Mouse (Mus musculus): ENCODE measurements around the gene Hand2.

The Hand2 gene

DNA sequence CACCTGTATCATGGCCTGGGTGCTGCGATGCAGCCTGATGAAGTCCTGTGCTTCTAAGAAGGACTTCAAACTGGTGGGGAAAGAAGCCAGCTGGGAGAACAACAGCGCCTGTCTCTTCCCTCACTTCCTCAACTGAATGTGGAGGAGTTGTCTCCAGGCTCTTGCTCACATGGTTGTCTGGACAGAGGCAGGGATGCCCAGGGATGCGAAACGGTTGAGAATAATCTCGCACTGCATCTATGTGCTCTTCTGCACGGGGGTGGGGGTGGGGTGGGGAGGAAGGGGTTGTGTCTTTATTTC, 20.7 kb downstream of the Hand2 start:
- DNase-seq (ENCODE audit: low read depth, low spot score): no peak

DNA sequence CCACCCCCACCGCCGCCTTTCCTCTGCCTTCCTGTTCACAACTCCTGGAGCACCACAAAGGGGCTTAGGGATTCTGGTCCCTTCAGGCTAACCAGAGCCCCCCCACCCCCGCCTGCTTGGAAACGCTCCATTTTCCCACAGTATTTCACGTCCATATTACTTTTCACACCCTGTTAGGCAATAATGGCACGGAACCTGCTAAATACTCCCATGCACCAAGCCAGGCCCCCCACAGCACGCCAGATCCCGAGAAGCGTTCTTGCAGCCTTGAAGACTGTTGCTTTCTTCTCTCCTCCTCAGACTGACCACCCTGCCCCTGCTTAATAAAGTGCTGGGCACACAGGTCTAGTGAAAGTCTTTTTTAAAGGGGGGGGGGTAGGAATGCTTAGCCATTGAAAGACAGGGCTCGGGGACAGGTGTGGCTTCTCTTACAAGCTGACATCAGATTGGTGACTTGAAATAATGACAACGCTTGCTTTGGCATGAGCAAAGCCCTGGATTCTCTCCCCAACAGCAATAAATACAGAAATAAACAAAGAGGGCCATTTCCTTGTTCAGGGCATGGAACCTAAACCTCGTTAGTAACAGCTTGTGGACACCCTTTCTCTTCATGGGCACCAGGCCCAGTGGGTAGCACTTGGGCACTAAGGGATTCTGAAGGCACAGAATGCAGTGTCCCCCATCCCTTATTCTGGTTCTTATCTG, 21.8 kb downstream of the Hand2 start:
- no peak for DNase-seq (ENCODE audit: low read depth, low spot score)

GRCm38 (mm10) chr8:57343731-57344315, 23.0 kb downstream of the Hand2 start:
- DNase-seq (ENCODE audit: low read depth, low spot score): no peak

- no peak for DNase-seq (ENCODE audit: low read depth, low spot score)
Observed at GRCm38 (mm10) chr8:57344956-57345870, 24.4 kb downstream of the Hand2 start.

DNA sequence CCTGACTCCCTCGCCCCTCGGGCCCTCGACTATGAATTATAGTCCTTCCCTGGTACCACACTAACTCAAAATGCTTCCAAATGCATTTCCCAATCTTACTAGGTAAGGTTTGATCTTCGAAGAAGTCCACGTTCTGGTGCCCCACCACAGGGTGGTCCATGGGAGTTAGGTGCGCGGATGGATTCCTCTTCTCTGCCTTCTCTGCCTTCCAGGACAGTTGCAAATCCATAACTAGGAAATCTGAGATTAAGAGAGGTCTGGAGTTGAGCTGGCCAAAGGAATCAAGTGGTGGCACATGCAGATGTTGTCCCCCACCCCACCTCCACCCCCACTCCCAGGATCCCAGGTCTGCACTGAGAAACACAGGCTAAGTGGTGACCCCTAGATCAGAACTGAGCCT, 25.6 kb downstream of the Hand2 start:
- no peak for DNase-seq (ENCODE audit: low read depth, low spot score)

DNA sequence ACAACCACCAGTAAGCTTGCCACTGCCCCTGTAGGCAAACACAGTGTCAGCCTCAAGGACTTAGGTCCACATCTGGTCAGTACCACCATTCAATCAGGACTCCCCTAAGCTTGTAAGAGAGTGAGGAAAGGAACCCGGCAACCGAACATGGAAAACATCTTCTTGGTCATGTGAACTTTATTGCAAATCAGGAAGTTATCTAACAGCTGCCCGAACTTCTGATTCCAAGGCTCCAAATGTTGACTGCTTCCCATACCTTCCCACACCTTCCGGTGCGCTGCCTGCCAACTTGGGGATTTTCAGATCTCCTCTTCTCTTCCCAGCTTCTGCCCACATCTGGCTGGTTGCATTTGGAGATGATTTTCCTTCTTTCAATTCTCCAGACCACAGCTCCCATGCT, 26.4 kb downstream of the Hand2 start:
- DNase-seq (ENCODE audit: low read depth, low spot score): no peak

- DNase-seq (ENCODE audit: low read depth, low spot score): no peak
Observed at GRCm38 (mm10) chr8:57348251-57348650, 27.5 kb downstream of the Hand2 start.

- DNase-seq (ENCODE audit: low read depth, low spot score): no peak
Observed at GRCm38 (mm10) chr8:57348866-57349520, 28.2 kb downstream of the Hand2 start.

- no peak for DNase-seq (ENCODE audit: low read depth, low spot score)
Observed at GRCm38 (mm10) chr8:57351861-57352260, 31.1 kb downstream of the Hand2 start.

DNA sequence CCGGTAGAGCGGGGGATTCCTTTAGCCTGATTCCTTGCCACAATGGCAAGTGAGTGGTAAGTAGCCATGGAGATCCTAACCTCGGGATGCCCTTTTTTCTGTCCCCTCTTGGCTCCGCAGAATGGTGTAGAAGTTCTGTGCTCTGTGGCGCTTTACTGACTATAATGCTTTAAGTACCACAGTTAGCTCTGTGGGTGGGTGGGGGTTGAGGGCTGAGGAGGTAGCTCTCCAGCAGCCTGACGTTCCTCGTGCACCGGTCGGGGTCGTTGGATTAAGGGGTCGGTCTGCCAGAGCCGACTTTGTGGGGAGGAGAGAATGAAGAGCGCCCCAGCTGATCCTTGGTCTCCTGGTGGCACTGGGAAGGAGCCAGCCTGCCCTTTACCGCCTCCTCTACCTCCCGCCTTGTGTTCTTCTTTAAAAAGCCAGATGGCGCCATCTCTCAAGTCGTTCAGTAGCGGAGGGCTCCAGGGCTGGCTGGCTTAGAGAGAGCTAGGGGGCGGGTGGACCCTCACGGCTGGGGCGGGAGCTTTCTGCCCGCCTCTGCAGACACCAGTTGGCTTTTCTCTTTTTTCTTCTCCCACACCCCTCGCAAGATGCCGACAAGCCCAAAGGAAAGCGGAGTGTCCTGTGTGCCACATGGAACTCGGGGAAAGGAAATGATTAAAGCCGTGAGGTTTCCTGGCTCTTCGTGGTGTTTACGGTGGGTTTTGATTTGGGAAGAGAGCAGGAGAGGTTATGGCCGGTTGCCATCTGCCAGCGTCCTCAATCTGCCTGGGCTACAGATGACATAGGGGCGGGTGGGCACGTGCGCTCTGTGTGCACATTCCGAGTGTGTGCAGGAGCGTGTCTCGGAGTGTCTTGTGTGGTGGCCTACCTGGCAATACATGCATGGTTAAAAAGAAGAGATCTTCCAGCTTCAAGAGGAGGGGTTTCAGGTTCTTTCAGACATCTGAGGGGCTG, 32.8 kb downstream of the Hand2 start:
- DNase-seq (ENCODE audit: low read depth, low spot score): no peak

DNA sequence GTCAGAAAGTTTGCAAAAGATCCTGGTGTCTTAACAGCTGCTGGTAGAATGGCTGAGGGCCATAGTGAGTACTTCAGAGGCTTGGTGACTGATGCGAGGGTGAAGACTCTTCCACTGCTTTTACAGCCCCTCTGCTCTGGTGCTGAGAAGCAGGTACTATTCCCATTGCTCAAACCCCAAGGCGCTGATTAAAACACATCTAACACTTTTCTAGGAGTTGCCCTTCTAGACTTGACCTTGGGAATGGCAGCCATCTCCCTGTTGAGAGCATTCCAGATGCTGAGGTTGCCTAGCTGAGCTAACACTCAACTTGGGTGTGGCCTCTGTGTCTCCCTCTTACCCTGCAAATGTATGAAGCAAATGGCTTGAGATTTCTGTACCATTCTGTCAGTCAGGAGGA, 34.1 kb downstream of the Hand2 start:
- DNase-seq (ENCODE audit: low read depth, low spot score): no peak

DNA sequence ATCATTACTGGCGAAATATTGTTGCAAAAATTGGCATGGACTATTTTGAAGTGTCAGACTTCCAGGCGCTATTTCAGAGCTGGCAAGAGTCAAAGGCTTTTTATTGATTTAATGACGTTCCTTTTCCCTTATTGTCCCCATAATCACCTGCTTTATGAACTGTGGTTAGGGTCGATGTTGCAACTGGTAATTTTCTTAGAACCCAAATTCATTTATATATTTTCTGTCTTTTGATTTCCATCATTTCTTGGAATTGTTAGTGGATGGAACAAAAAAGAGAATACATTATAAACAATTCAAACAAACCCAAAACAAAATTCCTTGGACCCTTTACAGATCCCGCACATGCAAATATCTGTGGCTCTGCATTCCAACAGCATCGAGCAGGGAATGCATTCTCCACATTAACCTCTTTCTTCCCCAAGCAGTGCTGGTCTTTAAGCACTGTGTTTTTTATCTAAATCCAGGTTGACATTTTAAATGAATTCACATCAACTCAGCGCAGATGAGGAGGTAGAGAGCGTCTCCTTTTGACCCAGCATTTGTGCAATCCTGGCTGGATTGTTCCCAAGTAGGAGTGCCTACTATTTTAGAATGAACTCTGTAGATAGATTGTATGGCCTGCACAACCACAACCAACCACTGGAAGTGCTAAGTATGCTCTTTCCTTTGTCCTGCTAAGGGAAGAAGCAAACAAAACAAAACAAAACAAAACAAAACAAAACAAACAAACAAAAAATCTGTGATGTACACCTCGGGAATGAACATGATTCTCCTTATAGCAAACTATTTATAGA, 35.9 kb downstream of the Hand2 start:
- DNase-seq (ENCODE audit: low read depth, low spot score): no peak

GRCm38 (mm10) chr8:57360493-57360892, 39.7 kb downstream of the Hand2 start:
- DNase-seq (ENCODE audit: low read depth, low spot score): no peak

DNA sequence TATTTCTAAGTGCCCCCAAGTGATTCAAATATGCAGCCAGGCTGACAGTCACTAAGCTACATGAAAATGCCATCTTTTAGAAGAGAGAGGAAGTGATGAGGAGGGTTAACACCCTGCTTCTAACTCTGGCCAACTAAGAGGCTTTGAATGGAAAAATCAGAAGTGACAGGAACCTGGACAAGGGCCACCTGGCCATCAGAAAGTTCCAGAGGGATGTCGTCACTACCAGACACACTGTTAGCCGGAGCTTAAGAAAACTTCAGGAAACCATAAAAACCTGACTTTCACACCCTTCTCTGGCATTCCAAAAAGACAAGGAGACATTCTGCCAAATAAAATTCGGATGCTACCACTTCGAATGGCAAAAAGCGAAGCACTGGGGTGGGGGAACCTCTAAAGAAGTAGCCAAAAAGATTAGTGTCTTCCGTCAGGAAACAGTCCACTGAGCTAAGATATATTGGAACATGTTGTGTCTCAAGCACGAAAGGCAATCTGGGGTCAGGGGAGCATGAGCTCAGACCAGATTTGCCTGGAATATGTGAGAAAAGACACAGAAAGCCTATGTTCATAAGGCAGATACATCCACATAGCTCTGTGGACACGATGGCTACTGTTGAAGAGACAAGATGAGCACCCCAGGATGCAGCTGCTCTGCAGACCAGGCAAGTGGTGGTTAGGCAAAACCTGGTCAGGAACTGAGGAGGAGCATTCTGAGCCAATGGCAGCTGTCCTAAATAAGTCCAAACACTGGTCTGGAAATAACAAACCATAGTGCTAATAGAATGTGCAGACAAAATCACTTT, 40.4 kb downstream of the Hand2 start:
- DNase-seq (ENCODE audit: low read depth, low spot score): no peak

GRCm38 (mm10) chr8:57362881-57363280, 42.1 kb downstream of the Hand2 start:
- no peak for DNase-seq (ENCODE audit: low read depth, low spot score)

DNA sequence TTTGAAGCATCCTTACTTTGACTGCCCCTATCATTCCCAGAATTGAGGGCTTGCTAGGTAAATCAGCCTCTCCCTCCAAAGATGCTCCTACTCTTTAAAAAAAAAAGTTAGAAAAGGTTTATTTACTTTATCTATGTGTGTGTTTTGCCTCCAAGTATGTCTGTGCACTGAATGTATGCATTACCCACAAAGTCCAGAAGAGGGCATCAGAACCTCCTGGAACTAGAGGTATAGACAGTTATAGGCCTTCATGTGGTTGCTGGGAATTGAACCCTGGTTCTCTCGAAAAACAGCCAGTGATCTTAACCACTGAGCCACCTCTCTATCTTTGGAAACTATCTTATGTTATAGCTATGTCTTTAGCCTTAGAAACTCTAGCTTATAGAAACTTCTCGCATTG, 53.3 kb downstream of the Hand2 start:
- DNase-seq (ENCODE audit: low read depth, low spot score): no peak
